Mouse (Mus musculus): Measurements from ENCODE around the gene Ell.

- TF ChIP-seq CTCF (IDR thresholded peaks at IDR 0.05; ENCODE audit: low read depth, low read length) (no peak), POLR2A (IDR thresholded peaks at IDR 0.05; ENCODE audit: extremely low read depth, insufficient read depth, low read length) (peak; percentile 80)
Measured at GRCm38 (mm10) chr8:70510228-70510915, 28.9 kb upstream of the Ell start, which contains the start of gene Uba52.

Measured in liver, adult 2 months (tissue).